Mouse (Mus musculus): ENCODE results near the gene Abr. TPM values are rescaled to one million over a fixed set of nuclear protein-coding genes. Genes with fewer than 3 reads are reported as not detected.

Gene Abr
- 205 and 227 TPM in 2 replicates for polyA plus RNA-seq (2012; rRNA removed)

DNA sequence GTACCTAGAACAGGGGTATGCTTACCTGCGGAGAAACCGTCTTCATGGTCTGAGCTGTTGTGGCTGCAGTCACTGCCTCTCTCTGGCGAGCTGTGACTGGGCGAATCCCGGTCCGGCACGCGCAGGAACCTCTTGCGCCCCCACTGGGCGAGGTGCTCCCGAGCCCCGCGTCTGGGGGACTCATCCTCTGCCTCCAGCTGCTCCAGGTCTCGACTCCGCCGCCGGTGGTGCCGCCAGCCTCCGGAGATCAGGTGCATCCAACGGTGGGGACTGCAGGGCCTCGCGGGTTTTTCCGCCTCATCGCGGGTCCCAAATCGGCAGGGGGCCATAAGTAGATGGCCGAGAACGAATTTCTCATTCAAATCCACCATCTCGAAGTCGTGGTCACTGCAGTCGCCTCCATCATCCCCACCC lies at the start of gene Abr:
Gene Abr, minus strand, starts transcription at position 163 of the 414 bp plus-strand sequence.

DNA sequence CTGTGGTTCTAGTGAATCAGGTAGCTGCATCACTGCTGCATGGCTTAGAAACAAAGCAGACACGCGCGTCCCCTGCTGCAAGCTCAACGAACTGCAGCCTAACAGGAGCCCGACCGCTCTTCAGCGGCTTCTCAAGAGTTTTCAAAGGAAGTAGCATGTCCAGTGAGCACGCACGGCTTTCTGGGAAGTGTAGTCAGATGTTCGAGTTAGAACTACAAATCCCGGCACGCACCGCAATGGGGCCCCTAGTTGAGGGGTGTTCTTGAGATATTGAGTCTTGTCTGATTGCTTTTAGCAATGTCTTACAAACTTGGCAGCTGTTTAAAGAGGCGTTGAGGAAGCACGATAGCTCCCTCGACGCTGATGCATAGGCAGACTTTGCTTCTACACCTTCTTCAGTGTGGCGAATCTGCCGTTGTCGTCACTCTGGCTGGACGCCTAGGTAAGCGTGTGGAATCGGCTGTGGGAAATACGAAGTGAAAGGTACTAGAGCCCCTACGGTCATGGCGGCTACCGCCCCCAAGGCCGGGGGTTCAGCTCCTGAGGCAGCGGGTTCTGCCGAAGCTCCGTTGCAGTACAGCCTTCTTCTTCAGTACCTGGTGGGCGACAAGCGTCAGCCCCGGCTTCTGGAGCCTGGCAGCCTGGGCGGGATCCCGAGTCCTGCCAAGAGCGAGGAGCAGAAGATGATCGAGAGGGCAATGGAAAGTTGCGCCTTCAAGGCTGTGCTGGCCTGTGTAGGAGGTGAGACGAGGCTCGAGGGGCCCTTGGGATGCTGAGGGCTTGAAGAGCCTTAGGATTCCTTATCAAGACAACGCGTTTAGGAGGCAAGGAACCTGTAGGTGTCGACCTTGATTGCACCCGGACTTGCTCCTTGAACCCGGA lies 215.2 kb downstream of the Abr start, which contains the start of gene Timm22:
Gene Timm22, plus strand, starts transcription at position 251 of the 882 bp plus-strand sequence.

DNA sequence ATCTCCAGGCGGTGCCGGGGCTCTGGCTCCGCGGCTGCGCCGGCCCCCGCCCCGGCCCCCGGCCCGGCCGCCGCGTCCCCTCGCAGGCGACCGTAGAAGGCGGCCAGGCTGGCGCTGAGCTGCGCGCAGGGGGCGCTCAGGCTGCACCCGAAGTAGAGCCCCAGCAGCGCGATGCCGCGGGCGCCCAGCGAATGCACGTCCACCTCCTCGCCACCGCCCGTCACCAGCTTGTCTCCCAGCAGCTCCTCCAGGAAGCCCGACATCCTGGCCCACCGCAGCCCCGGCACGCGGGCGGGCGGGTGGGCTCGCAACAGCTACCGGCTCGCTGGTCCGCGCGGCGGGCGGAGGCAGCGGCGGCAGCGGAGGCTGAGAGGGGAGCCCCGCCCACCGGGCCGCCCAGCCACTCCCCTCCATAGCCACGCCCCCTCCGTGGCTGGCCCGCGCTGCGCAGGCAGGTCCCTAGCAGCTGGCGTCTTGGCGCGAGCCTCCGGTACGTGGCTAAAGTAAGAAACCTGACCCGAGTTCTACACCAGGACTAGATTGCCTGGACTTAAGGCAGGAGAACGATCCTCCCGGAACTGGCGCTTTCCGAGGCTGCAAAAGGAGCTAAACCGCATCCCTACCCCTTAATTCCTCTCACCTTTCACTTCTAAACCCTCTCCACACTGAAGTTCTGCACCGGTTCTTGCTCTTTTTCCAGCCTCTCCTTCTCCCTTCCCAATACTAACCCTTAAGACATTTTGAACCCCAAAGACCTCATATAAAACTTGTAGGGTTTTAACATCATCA lies 223.1 kb downstream of the Abr start, which contains the start of gene Nxn:
Gene Nxn, minus strand, starts transcription at position 343 of the 789 bp plus-strand sequence.

Other genes with a start within 250 kb of the Abr start
- gene Nxn, start 223.2 kb downstream of the Abr start, polyA plus RNA-seq (2012; rRNA removed): 17.4 and 19.4 TPM in 2 replicates
- gene Timm22, start 215.4 kb downstream of the Abr start, polyA plus RNA-seq (2012; rRNA removed): 41.5 and 41.6 TPM in 2 replicates
- gene Bhlha9, start 50.2 kb upstream of the Abr start, polyA plus RNA-seq (2012; rRNA removed): 1.5 and 1.9 TPM in 2 replicates
- 0.14 and 1.0 TPM in 2 replicates for gene Trarg1, start 57.5 kb upstream of the Abr start, polyA plus RNA-seq (2012; rRNA removed)
- 24.2 and 24.9 TPM in 2 replicates for gene Gosr1, start 141.3 kb upstream of the Abr start, polyA plus RNA-seq (2012; rRNA removed)
- 19.9 and 20.8 TPM in 2 replicates for gene Cpd, start 224.7 kb upstream of the Abr start, polyA plus RNA-seq (2012; rRNA removed)